Mouse (Mus musculus) forebrain, embryonic 10.5 days (tissue): ENCODE measurements at regions not wholly inside any gene's neighbourhood (a gene's known extent, or its start where the extent isn't known, plus 50 kb on each side); places are given as distances from the start of the nearest gene placed in this dataset.

ENCODE experiments used
- DNase-seq: peaks from one replicate; pipeline ENCODE4 v3.0.0-alpha.2; 2017; ENCODE audit warnings: low spot score; ENCODE audit errors: extremely low spot score
- H3K27ac ChIP-seq: fragments of 300-500 bp; sonication (generic); 2 replicates; pipeline ENCODE4 v1.5.1; 2016; ENCODE audit warnings: mild to moderate bottlenecking
- H3K27me3 ChIP-seq: fragments of 300-500 bp; sonication (generic); 2 replicates; pipeline ENCODE4 v1.6.1; 2016; ENCODE audit warnings: mild to moderate bottlenecking; ENCODE audit not compliant: poor library complexity, severe bottlenecking
- H3K36me3 ChIP-seq: fragments of 300-500 bp; sonication (generic); replicated peaks from 2 replicates; pipeline ENCODE4 v1.6.1; 2016; ENCODE audit warnings: mild to moderate bottlenecking, moderate library complexity
- H3K4me1 ChIP-seq: fragments of 300-500 bp; sonication (generic); 2 replicates; pipeline ENCODE4 v1.6.1; 2016
- H3K4me3 ChIP-seq: fragments of 300-500 bp; sonication (generic); 2 replicates; pipeline ENCODE4 v1.5.1; 2016; ENCODE audit warnings: mild to moderate bottlenecking, moderate library complexity
- H3K9me3 ChIP-seq: fragments of 300-500 bp; sonication (generic); 2 replicates; pipeline ENCODE4 v1.6.1; 2016; ENCODE audit warnings: mild to moderate bottlenecking, moderate library complexity
- WGBS: fragments of 180-500 bp; shearing (Covaris S2); methylation state at CpG from one replicate; pipeline ENCODE4 v1.1.7; 2016; 5-methylcytosine and 5-hydroxymethylcytosine counted together

- WGBS: 81% methylated on average over 17 of the region's 17 CpGs
- no peaks in the 10 kb centered on the region for H3K27me3 ChIP-seq
- H3K4me3 ChIP-seq: no peak overlapping the region
- no peak overlapping the region for H3K27ac ChIP-seq
- H3K36me3 ChIP-seq: no peaks in the 10 kb centered on the region
- no peaks in the 10 kb centered on the region for H3K9me3 ChIP-seq
- no peaks in the 10 kb centered on the region for H3K4me1 ChIP-seq
- DNase-seq: no peak
These were observed 254.6 kb downstream of the Dhx15 start for GRCm38 (mm10) chr5:51935391-51936354.

GRCm38 (mm10) chr5:51934910-51935309, 255.4 kb downstream of the Dhx15 start:
- Histone ChIP-seq H3K27ac (no peak overlapping the region), H3K9me3 (no peaks in the 10 kb centered on the region), H3K4me1 (no peaks in the 10 kb centered on the region), H3K27me3 (no peaks in the 10 kb centered on the region), H3K36me3 (no peaks in the 10 kb centered on the region), H3K4me3 (no peak overlapping the region)
- WGBS: 82% methylated on average over 4 of the region's 4 CpGs
- DNase-seq: no peak

GRCm38 (mm10) chr5:51933331-51933730, 257.0 kb downstream of the Dhx15 start:
- H3K9me3 ChIP-seq: no peaks in the 10 kb centered on the region
- 98% methylated on average over 1 of the region's 1 CpGs for WGBS
- H3K27ac ChIP-seq: no peak overlapping the region
- no peaks in the 10 kb centered on the region for H3K27me3 ChIP-seq
- no peak overlapping the region for H3K4me3 ChIP-seq
- no peak for DNase-seq
- H3K4me1 ChIP-seq: no peaks in the 10 kb centered on the region
- no peaks in the 10 kb centered on the region for H3K36me3 ChIP-seq

GRCm38 (mm10) chr5:51930416-51930815, 259.9 kb downstream of the Dhx15 start:
- WGBS: 80% methylated on average over 3 of the region's 3 CpGs
- H3K4me1 ChIP-seq: no peaks in the 10 kb centered on the region
- no peaks in the 10 kb centered on the region for H3K27me3 ChIP-seq
- DNase-seq: no peak
- H3K9me3 ChIP-seq: no peaks in the 10 kb centered on the region
- H3K4me3 ChIP-seq: no peak overlapping the region
- H3K36me3 ChIP-seq: no peaks in the 10 kb centered on the region
- H3K27ac ChIP-seq: no peak overlapping the region

GRCm38 (mm10) chr5:51928801-51929200, 261.5 kb downstream of the Dhx15 start:
- Histone ChIP-seq H3K27me3 (no peaks in the 10 kb centered on the region), H3K4me1 (no peaks in the 10 kb centered on the region), H3K36me3 (no peaks in the 10 kb centered on the region), H3K9me3 (no peaks in the 10 kb centered on the region), H3K4me3 (no peak overlapping the region), H3K27ac (no peak overlapping the region)
- 82% methylated on average over 3 of the region's 3 CpGs for WGBS
- no peak for DNase-seq

DNA sequence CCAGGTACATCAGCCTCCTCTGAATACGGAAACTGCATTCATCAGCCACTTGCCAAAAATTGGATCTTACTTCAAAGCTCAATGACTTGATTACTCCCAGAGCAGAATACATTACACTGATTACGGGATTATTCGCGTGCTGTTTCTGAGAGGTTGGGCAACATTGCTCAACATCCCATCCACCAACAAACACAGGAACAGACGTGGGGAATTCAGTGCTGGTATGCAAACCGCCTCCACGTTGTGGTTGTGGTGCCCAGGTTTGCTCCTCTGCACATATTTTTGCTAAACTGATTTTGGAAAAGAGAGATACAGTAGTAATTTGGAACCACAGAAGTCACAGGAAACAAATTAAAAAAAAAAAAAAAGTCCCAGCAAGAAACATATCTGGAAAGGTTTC, 266.9 kb downstream of the Dhx15 start:
- Histone ChIP-seq H3K4me1 (no peaks in the 10 kb centered on the region), H3K27me3 (no peaks in the 10 kb centered on the region), H3K27ac (no peak overlapping the region), H3K9me3 (no peaks in the 10 kb centered on the region), H3K4me3 (no peak overlapping the region), H3K36me3 (no peaks in the 10 kb centered on the region)
- no peak for DNase-seq
- 83% methylated on average over 7 of the region's 7 CpGs for WGBS

GRCm38 (mm10) chr5:51922973-51923372, 267.3 kb downstream of the Dhx15 start:
- WGBS: 71% methylated on average over 5 of the region's 5 CpGs
- Histone ChIP-seq H3K9me3 (no peaks in the 10 kb centered on the region), H3K4me3 (no peak overlapping the region), H3K4me1 (peaks cover 3% of the 10 kb centered on the region), H3K36me3 (no peaks in the 10 kb centered on the region), H3K27ac (no peak overlapping the region), H3K27me3 (no peaks in the 10 kb centered on the region)
- no peak for DNase-seq

DNA sequence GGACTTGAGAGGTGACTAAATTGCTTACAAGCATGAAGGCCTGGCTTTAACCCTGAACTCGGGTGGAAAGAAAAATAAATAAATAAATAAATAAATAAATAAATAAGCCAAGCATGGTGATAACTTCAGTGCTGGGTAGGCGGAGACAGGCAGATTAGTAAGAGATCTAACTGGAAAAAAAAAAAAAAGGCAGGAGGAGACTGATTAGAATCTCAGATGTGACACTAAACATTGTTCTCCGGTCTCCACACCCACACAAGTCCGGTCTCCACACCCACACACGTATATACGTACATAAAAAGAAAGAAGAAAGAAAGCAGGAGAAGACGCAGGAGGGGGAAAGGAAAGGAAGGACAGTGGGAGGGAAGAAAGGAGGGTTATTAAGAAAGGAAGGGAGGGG, 267.8 kb downstream of the Dhx15 start:
- H3K27me3 ChIP-seq: no peaks in the 10 kb centered on the region
- WGBS: 80% methylated on average over 7 of the region's 7 CpGs
- DNase-seq: no peak
- H3K4me1 ChIP-seq: peaks cover 5% of the 10 kb centered on the region
- no peaks in the 10 kb centered on the region for H3K9me3 ChIP-seq
- no peak overlapping the region for H3K4me3 ChIP-seq
- no peak overlapping the region for H3K27ac ChIP-seq
- no peaks in the 10 kb centered on the region for H3K36me3 ChIP-seq

- Histone ChIP-seq H3K4me3 (no peak overlapping the region), H3K27ac (no peak overlapping the region), H3K9me3 (no peaks in the 10 kb centered on the region), H3K4me1 (peaks cover 5% of the 10 kb centered on the region), H3K27me3 (no peaks in the 10 kb centered on the region), H3K36me3 (no peaks in the 10 kb centered on the region)
- DNase-seq: no peak
- 11% methylated on average over 4 of the region's 4 CpGs for WGBS
These were observed 272.4 kb downstream of the Dhx15 start for GRCm38 (mm10) chr5:51917812-51918448.

DNA sequence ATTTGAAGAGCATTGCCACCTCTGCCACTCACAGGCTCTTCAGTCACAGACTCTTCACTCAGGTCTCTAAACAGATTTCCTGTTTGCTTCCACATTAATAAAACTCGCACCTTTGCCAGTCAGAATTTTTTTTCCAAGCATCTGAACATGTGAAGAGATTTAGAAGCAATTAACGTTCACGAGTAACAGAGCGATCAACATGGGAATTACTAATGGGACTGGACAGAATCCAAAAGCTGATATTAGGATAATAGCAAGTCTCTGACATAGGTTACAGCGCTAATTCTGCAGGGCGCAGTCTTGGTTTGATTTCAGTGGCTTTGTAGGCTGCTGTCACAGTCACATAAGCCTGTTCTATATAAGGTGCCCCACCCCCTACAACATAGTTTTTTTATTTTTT, 275.6 kb downstream of the Dhx15 start:
- H3K4me1 ChIP-seq: peaks cover 5% of the 10 kb centered on the region
- H3K4me3 ChIP-seq: no peak overlapping the region
- H3K27me3 ChIP-seq: no peaks in the 10 kb centered on the region
- no peak overlapping the region for H3K27ac ChIP-seq
- DNase-seq: no peak
- H3K9me3 ChIP-seq: no peaks in the 10 kb centered on the region
- no peaks in the 10 kb centered on the region for H3K36me3 ChIP-seq
- 90% methylated on average over 6 of the region's 6 CpGs for WGBS

GRCm38 (mm10) chr5:51908861-51909260, 281.5 kb downstream of the Dhx15 start:
- no peak overlapping the region for H3K4me3 ChIP-seq
- 74% methylated on average over 8 of the region's 8 CpGs for WGBS
- H3K27me3 ChIP-seq: no peaks in the 10 kb centered on the region
- no peaks in the 10 kb centered on the region for H3K36me3 ChIP-seq
- H3K27ac ChIP-seq: no peak overlapping the region
- no peak for DNase-seq
- no peaks in the 10 kb centered on the region for H3K9me3 ChIP-seq
- no peaks in the 10 kb centered on the region for H3K4me1 ChIP-seq

- H3K4me1 ChIP-seq: no peaks in the 10 kb centered on the region
- no peak overlapping the region for H3K4me3 ChIP-seq
- H3K36me3 ChIP-seq: no peaks in the 10 kb centered on the region
- WGBS: 69% methylated on average over 9 of the region's 9 CpGs
- H3K9me3 ChIP-seq: no peaks in the 10 kb centered on the region
- H3K27me3 ChIP-seq: no peaks in the 10 kb centered on the region
- no peak overlapping the region for H3K27ac ChIP-seq
- DNase-seq: no peak
These were observed 283.8 kb downstream of the Dhx15 start for GRCm38 (mm10) chr5:51906315-51907109.
